Mouse (Mus musculus): ENCODE data around the gene Timm8a2.

- TF ChIP-seq GATA1 (IDR thresholded peaks at IDR 0.05; ENCODE audit: borderline replicate concordance, low read length) = no peak
- no peak for TF ChIP-seq FLI1 (IDR thresholded peaks at IDR 0.05; ENCODE audit: low read length)
Measured at GRCm38 (mm10) chr14:122047784-122048183, 13.3 kb downstream of the Timm8a2 start.
